Mouse (Mus musculus): ENCODE measurements at regions not wholly inside any gene's neighbourhood (a gene's known extent, or its start where the extent isn't known, plus 50 kb on each side); places are given as distances from the start of the nearest gene placed in this dataset.

- ATAC-seq, result peak; percentile 5
These were observed 50.8 kb upstream of the Elk3 start for GRCm38 (mm10) chr10:93361654-93362195.

DNA sequence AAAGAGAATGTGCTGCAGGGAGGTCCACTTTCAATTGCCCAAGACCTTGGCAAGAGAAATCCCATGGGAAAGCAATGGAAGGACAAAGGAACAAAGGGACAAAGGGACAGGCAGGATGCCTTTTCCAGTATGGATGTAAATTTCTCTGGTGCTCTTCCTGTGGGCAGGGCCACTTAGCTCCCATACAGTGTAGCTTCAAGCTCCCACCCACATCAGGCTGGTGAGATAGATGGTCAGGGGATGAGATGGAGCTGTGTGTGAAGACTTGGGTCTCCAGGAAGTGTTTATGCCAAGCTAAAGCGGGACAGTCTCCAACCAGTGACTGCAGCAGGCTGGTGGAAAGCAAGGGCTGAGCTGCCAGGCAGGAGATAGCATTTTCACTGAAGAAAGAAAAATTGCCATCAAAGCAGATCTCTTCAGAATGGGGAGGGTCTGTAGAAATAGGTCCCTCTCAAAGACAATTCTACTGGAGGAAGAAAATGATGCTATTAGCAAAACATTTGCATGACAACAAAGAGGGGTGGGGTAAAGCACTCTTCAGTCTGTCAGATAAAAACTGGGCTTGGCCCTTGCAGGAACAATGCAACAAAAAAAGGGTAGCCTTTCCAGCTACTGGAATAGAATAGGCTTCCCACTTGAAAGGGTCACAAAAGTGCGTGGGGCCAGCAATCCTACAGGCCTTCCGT, 53.3 kb upstream of the Elk3 start:
- ATAC-seq, result no peak

DNA sequence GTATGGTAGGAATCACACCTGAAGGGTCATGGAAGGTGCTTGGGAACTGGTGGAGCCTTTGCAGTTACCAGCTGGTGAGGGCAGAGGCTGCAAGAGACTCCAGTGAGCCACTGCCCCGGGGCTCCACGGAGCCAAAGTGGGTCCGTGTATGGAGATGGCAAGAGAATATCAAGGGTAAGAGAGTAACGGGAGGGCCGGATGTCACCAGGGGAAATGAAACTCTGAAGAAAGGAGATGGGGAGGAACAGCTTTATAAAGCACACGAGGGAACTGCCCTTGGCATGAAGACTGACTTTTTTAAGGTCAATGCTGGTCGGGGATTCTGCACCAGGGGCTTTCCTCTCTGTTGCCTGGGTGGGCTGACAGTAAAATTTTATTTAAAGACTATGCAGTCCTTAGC, 53.9 kb upstream of the Elk3 start:
- peak; percentile 52 for ATAC-seq

DNA sequence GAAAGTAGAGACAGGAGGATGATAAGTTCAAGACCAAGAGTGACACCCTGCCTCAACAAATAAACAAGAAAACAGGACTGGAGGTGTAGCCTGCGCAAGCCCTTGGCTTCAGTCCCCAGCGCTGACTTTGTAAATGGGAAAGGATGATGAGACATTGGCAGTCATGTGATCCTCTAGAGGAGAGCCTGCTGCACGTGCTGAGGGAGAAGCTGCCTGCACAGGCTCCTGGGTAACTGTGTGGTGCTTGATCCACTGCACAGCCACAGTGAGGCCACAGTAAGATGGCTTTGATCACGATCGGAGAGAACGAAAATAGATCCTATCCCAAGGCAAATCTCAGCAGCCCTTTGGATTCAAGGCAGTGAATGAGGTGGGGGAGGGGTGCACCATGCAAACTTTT, 54.4 kb upstream of the Elk3 start:
- ATAC-seq, result peak; percentile 22

DNA sequence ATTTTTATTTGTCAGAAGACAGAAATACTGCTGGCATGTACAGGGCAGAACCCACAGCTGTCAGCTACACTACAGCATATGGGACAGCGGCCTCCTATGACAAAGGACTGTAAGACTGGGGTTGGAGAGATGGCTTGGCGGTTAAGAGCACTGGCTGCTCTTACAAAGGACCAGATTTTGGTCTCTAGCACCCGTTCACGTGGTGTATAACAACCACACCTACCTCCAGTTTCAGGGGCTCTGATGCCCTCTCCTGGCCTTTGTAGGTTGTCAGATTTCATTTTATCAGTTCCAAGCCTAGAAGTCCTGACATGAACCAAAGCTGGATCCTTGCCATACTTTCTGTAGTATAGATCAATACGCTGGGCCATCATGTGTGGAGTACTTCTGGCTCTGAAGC, 54.9 kb upstream of the Elk3 start:
- no peak for ATAC-seq

GRCm38 (mm10) chr10:93369737-93370136, 58.8 kb upstream of the Elk3 start:
- ATAC-seq, result no peak

GRCm38 (mm10) chr10:93370331-93370730, 59.4 kb upstream of the Elk3 start:
- ATAC-seq, result peak; percentile 75

GRCm38 (mm10) chr10:93372281-93372680, 61.3 kb upstream of the Elk3 start:
- no peak for ATAC-seq

GRCm38 (mm10) chr10:93373265-93373664, 62.3 kb upstream of the Elk3 start:
- ATAC-seq, result no peak

DNA sequence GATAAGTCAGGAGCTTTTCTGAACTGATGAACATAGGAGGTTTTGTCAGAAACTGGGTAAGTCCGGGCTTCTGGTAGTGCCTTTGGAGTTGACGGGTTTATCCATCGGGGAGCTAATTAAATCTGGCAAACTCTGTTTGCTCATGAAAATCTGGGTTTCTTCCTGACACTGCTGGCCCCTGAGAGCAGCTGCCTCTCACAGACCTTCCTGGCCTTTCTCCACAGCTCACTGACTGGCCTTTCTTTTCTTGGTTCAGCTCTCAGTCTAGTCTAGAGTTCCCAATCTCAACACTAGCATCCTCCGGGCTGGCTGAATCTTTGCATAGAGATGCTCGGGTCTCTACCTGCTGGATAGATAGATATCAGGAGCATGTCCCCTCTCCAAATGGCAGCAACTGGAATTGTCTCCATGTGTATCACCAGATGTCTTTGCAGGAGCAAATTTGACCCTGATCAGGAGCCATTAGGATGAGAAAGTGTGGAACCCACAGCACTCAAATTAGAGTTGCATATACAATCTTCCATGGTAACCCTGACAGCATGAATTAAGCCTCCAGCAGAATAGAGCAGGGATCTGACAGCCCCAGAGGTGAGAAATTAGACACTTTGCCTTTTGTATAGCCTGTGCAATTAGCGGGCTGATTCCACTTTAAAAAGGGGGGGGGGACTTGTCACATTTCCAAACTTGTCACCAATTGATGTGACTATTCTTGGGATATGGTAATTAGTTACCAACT, 63.2 kb upstream of the Elk3 start:
- ATAC-seq, result no peak

DNA sequence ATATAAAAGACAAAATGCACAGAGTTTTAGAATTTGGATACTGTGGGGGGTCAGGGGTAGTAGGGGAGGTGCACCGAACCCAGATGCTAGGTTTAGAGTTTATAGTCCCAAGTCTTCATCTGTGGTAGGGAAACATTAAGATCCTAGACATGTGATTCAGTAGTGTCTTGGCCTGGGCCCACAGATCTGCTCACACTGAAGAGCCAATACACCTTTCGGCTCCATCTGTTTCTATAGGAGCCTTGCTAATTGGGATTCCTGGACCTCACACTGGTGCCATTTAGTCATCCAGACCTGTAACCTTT, 63.7 kb upstream of the Elk3 start:
- no peak for ATAC-seq

DNA sequence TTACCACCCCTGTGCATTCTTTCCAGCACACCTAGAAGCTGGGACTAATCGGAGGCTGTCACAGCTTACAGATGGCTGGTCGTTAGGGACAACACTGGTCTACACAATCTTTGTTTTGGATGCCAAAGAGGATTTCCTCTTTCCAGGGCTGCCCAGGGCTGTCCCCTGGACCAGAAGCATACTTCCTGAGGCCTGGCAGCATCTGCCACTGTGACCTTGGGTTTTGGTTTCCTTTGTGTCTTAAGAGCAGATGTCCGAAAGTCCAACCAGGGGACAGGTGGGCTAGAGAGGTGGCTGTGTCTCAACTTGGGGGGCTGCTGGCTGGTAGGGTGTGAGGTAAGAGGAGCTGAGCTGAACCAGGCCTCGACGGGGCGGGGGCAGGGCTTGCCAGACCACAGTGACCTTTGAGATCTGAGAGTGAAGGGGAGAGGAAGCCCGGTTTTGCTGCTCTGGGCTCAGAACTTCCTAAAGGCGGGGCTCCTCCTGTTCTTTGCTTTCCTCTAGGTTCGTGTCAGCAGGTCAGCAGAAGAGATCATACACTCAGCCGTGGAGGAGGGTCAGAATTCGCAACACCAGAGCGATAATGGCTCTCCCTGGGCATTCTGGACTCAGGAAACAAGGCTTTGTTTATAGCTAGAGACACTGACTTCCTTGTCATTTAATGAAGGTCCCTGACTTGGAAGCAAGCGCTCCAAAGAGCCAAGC, 64.2 kb upstream of the Elk3 start:
- peak; percentile 44 for ATAC-seq

DNA sequence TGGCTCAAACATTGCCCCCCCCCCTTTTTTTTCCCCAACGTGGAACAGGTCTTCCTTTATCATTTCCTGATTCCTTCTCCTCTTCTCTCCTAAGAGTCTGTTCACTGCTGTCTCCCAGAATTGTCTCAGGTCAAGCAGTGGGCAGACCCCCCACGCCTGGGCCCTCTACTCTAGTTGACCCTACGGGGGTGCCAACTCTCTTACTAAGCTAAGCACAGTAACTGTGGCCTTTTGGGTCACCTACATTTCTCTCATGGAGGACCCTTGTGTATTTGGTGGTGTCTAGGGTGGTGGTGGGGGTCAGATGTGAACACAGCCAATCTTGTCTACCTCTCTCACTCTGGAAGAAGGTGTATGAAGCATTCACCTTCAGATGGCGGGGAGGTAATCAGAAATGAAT, 64.8 kb upstream of the Elk3 start:
- ATAC-seq, result no peak

DNA sequence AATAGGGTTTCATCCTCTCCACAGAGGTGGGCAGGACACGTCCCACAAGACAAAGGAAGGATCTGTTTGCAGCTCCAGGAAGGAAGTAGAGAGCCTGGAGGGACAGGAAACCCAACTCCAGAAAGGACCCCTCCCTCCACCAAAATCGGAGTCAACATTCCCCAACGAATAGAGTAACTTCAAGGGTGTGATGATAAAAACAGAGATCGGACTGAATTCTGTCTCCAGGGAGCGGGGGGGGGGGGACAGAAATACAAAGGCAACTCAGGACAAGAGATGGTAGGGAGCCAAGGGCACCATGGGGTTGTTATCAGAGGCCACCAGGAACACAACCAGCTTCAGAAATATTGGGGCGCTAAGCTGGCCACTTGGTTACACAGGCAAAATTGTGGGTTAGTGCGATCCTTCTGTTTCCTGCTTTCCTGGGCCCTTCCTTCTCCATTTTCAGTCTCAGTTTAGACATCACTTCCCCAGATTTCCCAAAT, 65.6 kb upstream of the Elk3 start:
- no peak for ATAC-seq

DNA sequence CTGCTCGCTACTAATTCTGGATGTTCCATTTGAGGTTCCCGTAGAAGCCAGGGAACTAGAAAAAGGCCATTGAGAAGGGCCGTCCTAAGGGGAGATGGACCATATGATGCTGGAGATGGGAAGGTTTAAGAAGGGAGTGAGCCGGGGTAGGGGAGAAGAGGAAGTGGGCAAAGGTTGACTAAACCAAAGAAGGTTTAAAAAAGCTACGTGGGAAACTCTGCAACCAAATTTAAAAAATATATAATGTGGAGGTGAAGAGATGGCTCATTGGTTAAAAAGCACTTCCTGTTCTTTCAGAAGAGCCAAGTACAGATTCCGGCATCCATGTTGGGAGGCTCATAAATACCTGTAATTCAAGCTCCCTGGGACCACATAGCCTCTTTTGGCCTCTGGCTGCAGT, 63.9 kb upstream of the Lta4h start:
- ATAC-seq, result no peak

DNA sequence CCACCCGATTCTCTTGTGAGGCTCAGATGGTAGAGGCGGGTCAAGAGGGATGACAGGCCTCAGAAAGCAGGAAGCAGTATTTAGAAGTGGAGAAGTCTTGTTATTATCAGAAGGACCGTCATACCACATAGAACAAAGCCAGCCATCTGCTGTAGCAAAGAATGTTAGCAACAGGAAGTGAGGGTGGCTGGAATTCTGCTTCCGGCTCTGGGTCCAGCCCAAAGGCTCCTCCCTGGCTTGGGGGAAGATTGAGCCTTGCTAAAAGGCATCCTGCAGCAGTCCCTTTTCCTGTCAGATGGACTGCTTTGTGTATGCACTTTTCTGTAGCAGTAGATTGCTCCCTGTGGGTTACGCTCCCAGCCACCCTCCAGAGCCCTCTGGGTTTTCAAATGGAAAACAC, 61.9 kb upstream of the Lta4h start:
- ATAC-seq, result peak; percentile 32

- ATAC-seq, result no peak
These were observed 59.3 kb upstream of the Lta4h start for GRCm38 (mm10) chr10:93393902-93394301.

DNA sequence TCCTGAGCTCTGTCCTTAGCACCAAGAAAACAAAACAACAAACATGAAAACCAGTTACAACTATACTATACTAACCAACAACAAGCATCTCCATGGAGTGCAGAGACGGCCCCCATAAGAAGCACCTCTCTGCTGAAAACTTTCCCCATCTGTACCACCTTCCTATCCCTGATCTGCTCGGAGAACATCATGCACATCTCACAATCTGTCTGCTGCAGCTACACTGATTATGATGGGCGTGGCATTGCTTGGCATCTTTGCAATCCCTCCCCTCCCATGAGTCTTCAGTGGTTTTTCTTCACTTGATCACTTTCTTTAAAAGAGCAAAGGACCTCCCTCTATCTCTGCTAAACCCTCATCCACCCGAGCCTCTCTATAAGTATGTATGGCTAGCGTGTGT, 55.5 kb upstream of the Lta4h start:
- no peak for ATAC-seq

DNA sequence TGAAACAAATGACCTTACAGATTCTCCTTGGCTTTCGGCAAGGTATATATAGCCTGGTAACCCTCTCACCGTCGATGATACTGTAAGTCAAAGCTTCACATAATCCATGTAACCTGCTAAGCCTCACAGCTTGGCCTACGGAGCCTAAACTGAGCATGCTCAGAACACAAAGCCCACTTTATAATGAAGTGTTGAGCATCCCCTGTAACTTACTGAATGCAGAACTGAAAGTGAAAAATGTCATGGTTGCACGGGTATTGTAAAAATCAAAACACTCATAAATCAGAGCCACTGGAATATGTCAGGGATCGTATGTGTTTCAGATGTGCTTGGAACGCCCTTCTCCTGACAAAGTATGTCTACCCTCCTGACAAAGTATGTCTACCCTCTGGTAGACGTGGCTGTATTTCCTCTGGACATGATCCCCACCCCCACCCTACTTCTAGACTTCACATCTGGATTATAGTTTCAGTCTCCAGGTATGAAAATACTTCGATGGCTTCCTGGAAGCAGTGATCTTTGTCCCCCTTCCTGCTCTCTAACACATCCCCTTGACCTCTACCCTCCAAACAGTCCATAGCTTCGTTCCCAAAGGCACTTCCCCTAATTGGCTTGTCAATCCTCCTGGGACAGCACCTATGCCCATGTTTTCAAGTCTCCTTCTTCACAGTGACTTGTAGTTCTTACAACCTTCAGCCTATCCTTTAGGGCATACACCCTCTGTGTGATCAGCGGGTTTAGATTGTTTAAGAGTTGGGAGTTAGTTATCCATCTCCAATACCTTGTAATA, 54.5 kb upstream of the Lta4h start:
- ATAC-seq, result no peak

- peak; percentile 81 for ATAC-seq
These were observed 50.3 kb upstream of the Lta4h start for GRCm38 (mm10) chr10:93402689-93403509.
